Mouse (Mus musculus): ENCODE data around the gene Pde4c. TPM values are rescaled to one million over a fixed set of nuclear protein-coding genes. Genes with fewer than 3 reads are reported as not detected.
A peak's percentile ranks its signal among the peaks of the same experiment; 100 is the strongest.

The Pde4c gene
- total and polyA plus RNA-seq, 2 experiments = 10.6 to 28.0 TPM

GRCm38 (mm10) chr8:70747211-70747890 lies 23.8 kb downstream of the Pde4c start:
- no peak for DNase-seq (ENCODE audit: extremely low read depth, low read depth, low spot score)
- H3K4me3 ChIP-seq (ENCODE audit: insufficient read depth, low read depth, low read length) = no peak overlapping the region
- TF ChIP-seq CTCF (IDR thresholded peaks at IDR 0.05; ENCODE audit: low read depth, low read length) (no peak), POLR2A (IDR thresholded peaks at IDR 0.05; ENCODE audit: extremely low read depth, insufficient read depth, low read length) (no peak)
- H3K27me3 ChIP-seq (ENCODE audit: control insufficient read depth, insufficient read depth, low read length) = no peaks in the 10 kb centered on the region
- H3K36me3 ChIP-seq (ENCODE audit: control insufficient read depth, insufficient read depth, low read length) = no peaks in the 10 kb centered on the region
- no peak overlapping the region for H3K27ac ChIP-seq (replicated peaks; ENCODE audit: insufficient read depth, low read depth, low read length)
- H3K79me2 ChIP-seq (ENCODE audit: control insufficient read depth, insufficient read depth, low read length) = no peaks in the 10 kb centered on the region
- WGBS = 95% methylated on average over 18 of the region's 18 CpGs
- peaks cover 3% of the 10 kb centered on the region; the same call in 1 of the 2 replicates for H3K4me1 ChIP-seq (ENCODE audit: control insufficient read depth, insufficient read depth, low read length)
- no peak overlapping the region for H3K9ac ChIP-seq (ENCODE audit: low read depth, low read length)

GRCm38 (mm10) chr8:70748246-70749096 lies 25.0 kb downstream of the Pde4c start:
- WGBS = 92% methylated on average over 23 of the region's 23 CpGs

GRCm38 (mm10) chr8:70749097-70749674 lies 25.7 kb downstream of the Pde4c start:
- Histone ChIP-seq H3K4me1 (ENCODE audit: control insufficient read depth, insufficient read depth, low read length) (no peaks in the 10 kb centered on the region; the same call in 1 of the 2 replicates), H3K36me3 (ENCODE audit: control insufficient read depth, insufficient read depth, low read length) (no peaks in the 10 kb centered on the region), H3K79me2 (ENCODE audit: control insufficient read depth, insufficient read depth, low read length) (no peaks in the 10 kb centered on the region), H3K27ac (replicated peaks; ENCODE audit: insufficient read depth, low read depth, low read length) (no peak overlapping the region), H3K27me3 (ENCODE audit: control insufficient read depth, insufficient read depth, low read length) (no peaks in the 10 kb centered on the region), H3K4me3 (ENCODE audit: insufficient read depth, low read depth, low read length) (no peak overlapping the region), H3K9ac (ENCODE audit: low read depth, low read length) (no peak overlapping the region)
- TF ChIP-seq POLR2A (IDR thresholded peaks at IDR 0.05; ENCODE audit: extremely low read depth, insufficient read depth, low read length) (no peak), CTCF (IDR thresholded peaks at IDR 0.05; ENCODE audit: low read depth, low read length) (no peak)
- 93% methylated on average over 19 of the region's 19 CpGs for WGBS
- no peak for DNase-seq (ENCODE audit: extremely low read depth, low read depth, low spot score)

More at GRCm38 (mm10) chr8:70748246-70749096, 25.0 kb downstream of the Pde4c start:
- TF ChIP-seq CTCF (IDR thresholded peaks at IDR 0.05; ENCODE audit: low read depth, low read length) (no peak), POLR2A (IDR thresholded peaks at IDR 0.05; ENCODE audit: extremely low read depth, insufficient read depth, low read length) (no peak)
- H3K9ac ChIP-seq (ENCODE audit: low read depth, low read length) = no peak overlapping the region
- H3K27ac ChIP-seq (replicated peaks; ENCODE audit: insufficient read depth, low read depth, low read length) = no peak overlapping the region
- H3K4me3 ChIP-seq (ENCODE audit: insufficient read depth, low read depth, low read length) = no peak overlapping the region
- no peaks in the 10 kb centered on the region for H3K79me2 ChIP-seq (ENCODE audit: control insufficient read depth, insufficient read depth, low read length)
- no peak for DNase-seq (ENCODE audit: extremely low read depth, low read depth, low spot score)
- peaks cover 3% of the 10 kb centered on the region; the same call in 1 of the 2 replicates for H3K4me1 ChIP-seq (ENCODE audit: control insufficient read depth, insufficient read depth, low read length)
- no peaks in the 10 kb centered on the region for H3K36me3 ChIP-seq (ENCODE audit: control insufficient read depth, insufficient read depth, low read length)
- H3K27me3 ChIP-seq (ENCODE audit: control insufficient read depth, insufficient read depth, low read length) = no peaks in the 10 kb centered on the region

GRCm38 (mm10) chr8:70750128-70750680 lies 26.7 kb downstream of the Pde4c start:
- Histone ChIP-seq H3K4me1 (ENCODE audit: control insufficient read depth, insufficient read depth, low read length) (peaks cover 2% of the 10 kb centered on the region; the same call in 1 of the 2 replicates), H3K79me2 (ENCODE audit: control insufficient read depth, insufficient read depth, low read length) (peaks cover 4% of the 10 kb centered on the region; the same call in 1 of the 2 replicates), H3K36me3 (ENCODE audit: control insufficient read depth, insufficient read depth, low read length) (no peaks in the 10 kb centered on the region), H3K9ac (ENCODE audit: low read depth, low read length) (no peak overlapping the region), H3K27ac (replicated peaks; ENCODE audit: insufficient read depth, low read depth, low read length) (no peak overlapping the region), H3K4me3 (ENCODE audit: insufficient read depth, low read depth, low read length) (no peak overlapping the region), H3K27me3 (ENCODE audit: control insufficient read depth, insufficient read depth, low read length) (no peaks in the 10 kb centered on the region)
- no peak for TF ChIP-seq POLR2A (IDR thresholded peaks at IDR 0.05; ENCODE audit: extremely low read depth, insufficient read depth, low read length)
- no peak for TF ChIP-seq CTCF (IDR thresholded peaks at IDR 0.05; ENCODE audit: low read depth, low read length)
- 93% methylated on average over 13 of the region's 13 CpGs for WGBS
- DNase-seq (ENCODE audit: extremely low read depth, low read depth, low spot score) = no peak

- 24% methylated on average over 11 of the region's 11 CpGs for WGBS
- H3K27ac ChIP-seq (replicated peaks; ENCODE audit: insufficient read depth, low read depth, low read length) = peak overlapping the region; percentile 85
- H3K4me1 ChIP-seq (ENCODE audit: control insufficient read depth, insufficient read depth, low read length) = peaks cover 6% of the 10 kb centered on the region; the same call in 1 of the 2 replicates
- H3K9ac ChIP-seq (ENCODE audit: low read depth, low read length) = no peak overlapping the region; the same call in 1 of the 2 replicates
- DNase-seq (ENCODE audit: extremely low read depth, low read depth, low spot score) = peak; percentile 64
- no peak for TF ChIP-seq POLR2A (IDR thresholded peaks at IDR 0.05; ENCODE audit: extremely low read depth, insufficient read depth, low read length)
- peak; percentile 58 for TF ChIP-seq CTCF (IDR thresholded peaks at IDR 0.05; ENCODE audit: low read depth, low read length)
- H3K27me3 ChIP-seq (ENCODE audit: control insufficient read depth, insufficient read depth, low read length) = no peaks in the 10 kb centered on the region
- H3K79me2 ChIP-seq (ENCODE audit: control insufficient read depth, insufficient read depth, low read length) = peaks cover 4% of the 10 kb centered on the region; the same call in 1 of the 2 replicates
- no peak overlapping the region for H3K4me3 ChIP-seq (ENCODE audit: insufficient read depth, low read depth, low read length)
- no peaks in the 10 kb centered on the region for H3K36me3 ChIP-seq (ENCODE audit: control insufficient read depth, insufficient read depth, low read length)
Measured at GRCm38 (mm10) chr8:70752000-70752764, 28.7 kb downstream of the Pde4c start.
